Mouse (Mus musculus) spleen, postnatal 36 days (tissue): ENCODE measurements at regions not wholly inside any gene's neighbourhood (a gene's known extent, or its start where the extent isn't known, plus 50 kb on each side); places are given as distances from the start of the nearest gene placed in this dataset.

Experiments
- DNase-seq, 2 experiments: peaks; one replicate each; pipeline ENCODE4 v3.0.0; 2022; ENCODE audit warnings: low spot score in 2 of 2, mixed read lengths in 1 of 2

DNA sequence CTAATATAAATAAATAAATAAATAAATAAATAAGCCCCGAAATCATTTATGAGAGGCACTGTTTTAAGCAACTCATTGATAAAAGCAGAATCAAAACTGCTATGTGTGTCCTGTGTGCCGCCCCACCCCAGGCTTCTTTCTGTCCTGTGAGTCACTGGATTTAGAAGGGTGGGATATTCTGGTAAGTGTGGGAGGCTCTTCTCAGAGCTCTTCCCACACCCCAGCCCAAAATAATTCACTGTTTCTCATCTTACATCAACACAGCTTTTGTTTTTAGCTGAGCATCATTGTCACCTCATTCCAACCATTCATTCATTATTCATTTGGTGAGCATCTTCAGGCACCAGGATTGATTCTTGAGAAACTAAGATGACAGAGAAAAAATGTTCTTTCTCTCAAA is 118.4 kb downstream of the Barx2 start:
- DNase-seq: no peak

DNA sequence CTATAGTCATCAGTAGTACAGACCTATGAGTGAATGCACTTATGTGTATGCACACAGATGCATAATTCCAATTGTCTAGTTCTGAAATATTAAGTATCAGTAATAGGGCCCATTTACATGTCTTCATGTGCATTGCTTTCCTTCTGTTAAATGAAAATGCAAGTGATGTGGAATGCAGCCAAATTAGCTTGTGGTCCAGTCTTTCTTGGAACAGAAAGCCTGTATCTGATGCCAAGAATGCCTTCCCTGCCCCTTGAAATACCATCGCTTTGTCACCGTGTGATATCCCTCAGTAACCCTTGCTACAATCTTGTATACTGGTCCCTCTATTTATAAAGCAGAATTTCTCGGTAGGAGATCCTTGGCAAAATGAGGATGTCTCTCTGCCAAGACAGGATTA is 137.3 kb downstream of the Barx2 start:
- no peak for DNase-seq

DNA sequence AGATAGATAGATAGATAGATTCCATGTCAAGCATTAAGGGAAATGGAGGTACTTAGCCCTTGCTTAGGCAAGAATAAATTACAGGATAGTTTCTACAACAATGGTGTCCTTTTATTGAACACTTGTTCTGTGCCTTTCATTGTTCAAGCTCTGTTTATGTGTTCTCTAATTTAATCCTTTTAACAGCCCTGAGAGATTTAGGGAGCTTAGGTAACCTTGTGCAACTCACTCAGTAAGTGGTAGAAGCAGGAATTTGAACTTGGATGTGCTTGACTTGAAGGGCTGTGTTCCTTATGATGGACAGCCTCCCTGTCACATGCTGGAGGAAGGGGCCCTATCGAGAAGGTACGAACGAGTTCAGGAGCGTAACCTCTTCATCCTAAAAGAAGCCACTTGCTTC is 147.9 kb downstream of the Barx2 start:
- no peak for DNase-seq

- no peak for DNase-seq
Measured at GRCm38 (mm10) chr9:31757894-31758561, 155.2 kb downstream of the Barx2 start.

- no peak for DNase-seq
Measured at GRCm38 (mm10) chr9:31730443-31730842, 182.8 kb downstream of the Barx2 start.

DNA sequence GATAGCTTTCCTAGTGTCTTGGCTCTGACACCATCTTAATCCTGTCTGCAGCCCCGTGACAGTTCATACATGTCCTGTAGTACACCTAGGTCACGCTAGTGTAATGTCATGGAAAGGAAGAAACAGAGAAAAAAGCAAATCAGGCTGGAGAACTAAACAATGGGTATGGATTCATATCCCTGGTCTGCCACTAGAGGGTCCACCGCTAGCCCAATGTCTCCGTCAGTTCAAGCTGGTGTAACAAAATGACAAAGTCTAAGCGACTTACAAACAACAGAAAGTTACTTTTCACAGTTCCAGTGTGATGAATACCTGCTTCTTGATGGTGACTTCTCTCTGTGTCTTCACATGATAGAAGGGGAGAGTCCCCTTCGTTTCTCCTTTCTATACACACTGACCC is 194.0 kb downstream of the Barx2 start:
- DNase-seq: no peak

DNA sequence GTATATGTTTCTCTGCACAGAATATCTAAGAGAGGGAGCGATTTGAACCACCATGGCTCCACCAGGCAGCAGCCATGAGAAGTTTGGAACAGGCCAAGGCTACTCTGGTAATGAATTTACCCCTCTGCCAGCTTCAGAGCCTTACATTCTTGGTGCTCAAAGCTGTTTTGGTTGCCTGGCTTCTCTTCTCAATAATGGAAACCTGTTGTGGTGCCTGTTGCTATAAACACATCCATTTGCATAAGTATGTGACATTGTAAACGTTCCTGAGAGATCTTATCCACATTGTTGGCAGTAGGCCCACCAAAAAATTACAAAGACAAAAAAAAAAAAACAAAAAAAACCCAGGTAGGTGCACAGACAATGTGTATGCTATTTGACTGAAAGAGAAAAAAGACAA is 203.2 kb downstream of the Barx2 start:
- DNase-seq: no peak

DNA sequence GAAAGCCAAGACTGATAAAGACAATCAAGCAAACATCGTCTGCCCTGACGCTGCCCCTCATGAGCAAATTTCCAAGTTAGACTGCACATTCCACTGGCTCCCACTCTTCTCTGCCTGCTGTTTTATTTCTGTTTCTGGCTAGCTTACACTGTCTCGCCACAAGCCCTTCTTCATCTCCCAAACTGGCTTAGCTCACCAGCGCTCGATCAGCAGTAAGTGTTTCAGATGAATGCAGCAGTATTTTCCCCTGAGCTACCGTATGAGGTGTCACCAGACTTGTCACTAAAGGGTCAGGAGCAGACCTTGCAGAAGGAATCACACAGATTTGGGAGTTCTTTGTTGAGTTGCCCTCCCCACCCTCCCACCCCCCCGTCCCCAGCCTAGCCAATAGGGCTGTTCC is 206.6 kb downstream of the Barx2 start:
- no peak for DNase-seq

- no peak for DNase-seq
Measured at GRCm38 (mm10) chr9:31690921-31691475, 222.3 kb downstream of the Barx2 start.

DNA sequence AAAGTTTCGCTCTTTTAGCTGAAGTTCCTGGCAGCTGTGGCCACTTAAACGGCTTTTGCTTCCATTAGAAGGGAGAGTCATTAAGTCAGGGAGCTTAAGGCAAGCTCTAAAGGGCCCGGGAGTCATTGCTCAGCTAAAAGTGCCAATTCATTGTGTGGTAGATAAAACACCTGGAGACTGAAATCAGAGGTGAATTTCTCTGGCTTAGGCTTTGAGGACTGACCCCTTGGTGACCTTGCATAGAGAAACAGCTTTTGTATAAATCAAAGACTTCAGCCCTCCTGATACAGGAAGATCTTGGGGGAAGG is 224.1 kb upstream of the Tmem45b start:
- DNase-seq: no peak

- DNase-seq: no peak
Measured at GRCm38 (mm10) chr9:31687686-31688397, 223.6 kb upstream of the Tmem45b start.

DNA sequence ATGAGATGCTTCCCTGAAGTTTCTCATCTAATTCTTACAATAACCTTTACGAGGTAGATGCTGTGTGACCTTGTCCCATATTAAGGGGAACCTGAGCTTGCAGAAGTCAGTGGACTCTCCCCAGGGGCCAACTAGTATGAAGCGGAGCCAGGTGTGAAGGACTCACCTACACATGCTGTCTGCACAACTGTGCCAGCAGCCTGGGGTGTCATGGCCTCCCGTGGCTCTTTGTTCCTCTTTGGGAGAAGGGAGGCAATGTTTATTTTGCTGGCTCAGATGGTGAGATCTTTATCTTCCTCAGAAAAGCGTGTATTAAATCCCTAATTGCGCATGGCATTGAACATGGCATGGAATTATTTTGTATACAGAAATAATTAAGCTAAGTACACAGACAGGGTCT is 222.2 kb upstream of the Tmem45b start:
- no peak for DNase-seq

GRCm38 (mm10) chr9:31684812-31685188 is 220.5 kb upstream of the Tmem45b start:
- DNase-seq: no peak

- DNase-seq: no peak
Measured at GRCm38 (mm10) chr9:31684099-31684811, 220.0 kb upstream of the Tmem45b start.

DNA sequence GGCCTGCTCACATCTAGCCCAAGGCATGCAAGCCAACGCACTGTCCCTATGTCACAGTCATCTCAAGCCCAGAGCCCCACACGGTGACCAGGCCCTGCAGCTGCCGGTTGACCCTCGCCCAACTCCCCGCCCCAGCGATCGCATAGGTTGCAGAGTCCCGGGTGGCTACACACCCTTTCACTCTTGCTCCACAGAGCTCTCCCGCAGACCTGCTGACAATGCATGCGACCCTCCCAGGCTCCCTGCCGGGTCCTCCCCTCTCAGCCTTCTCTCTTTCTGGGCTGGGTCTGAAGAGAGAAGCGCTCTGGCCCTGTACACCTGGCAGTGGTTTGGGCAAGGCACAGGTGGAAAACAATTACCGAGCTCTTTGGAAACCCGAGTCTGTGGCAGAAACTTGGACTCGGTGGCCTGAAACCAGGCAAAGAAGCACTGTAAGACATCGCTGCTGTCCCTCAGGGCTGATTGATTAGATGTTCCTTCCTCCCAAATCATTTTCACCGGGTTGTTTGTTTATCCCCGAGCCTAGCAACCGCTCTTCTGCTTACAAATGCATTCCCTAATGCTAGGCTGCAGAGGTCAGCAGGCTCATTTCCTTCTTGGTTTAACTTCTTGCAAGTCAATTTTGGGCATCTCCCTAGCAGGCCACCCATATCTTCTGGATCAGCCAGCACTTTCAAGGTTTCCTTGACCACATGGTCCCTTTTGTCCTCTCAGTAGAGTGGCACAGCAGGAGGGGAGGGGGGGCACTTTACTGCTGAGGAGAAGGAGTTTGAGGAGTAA is 219.2 kb upstream of the Tmem45b start:
- DNase-seq: no peak

DNA sequence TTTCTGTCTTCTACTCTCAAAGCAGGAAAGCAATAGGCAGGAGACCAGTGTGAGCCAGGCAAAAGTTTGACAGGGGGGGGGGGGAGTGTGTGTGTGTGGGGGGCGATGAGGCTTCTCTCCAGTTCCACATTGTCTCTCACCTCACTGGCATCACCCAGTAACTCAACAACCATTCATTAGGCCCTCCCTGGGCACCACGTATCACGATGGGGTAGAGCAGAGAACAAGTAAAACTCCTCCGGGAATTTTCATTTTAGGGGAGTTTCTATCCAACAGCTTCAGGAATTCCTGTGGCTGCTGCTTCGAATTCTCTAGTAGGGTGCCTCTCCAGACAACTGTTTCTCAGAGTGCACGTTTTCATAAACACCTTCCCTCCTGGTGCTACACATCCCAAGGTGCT is 218.6 kb upstream of the Tmem45b start:
- DNase-seq: no peak

DNA sequence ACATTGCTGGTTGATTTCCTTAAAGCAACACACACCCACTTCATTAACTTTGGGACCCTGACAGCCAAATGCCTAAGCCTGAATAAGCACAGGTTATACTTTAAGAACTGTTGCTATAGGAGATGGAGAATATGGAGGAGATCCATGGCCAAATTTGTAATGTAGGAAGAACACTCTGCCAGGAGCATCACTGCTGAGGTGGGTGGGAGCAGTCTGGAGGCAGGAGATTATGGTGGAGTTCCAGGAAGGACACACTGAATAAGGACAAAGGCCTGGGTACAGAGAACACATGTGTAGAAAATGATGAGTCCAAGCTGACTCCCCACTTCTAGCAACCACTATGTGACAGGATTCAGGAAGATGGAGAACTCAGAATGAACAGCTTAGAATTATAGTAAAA is 212.9 kb upstream of the Tmem45b start:
- no peak for DNase-seq

- DNase-seq: no peak
Measured at GRCm38 (mm10) chr9:31659026-31659425, 194.8 kb upstream of the Tmem45b start.

GRCm38 (mm10) chr9:31657612-31658011 is 193.3 kb upstream of the Tmem45b start:
- no peak for DNase-seq

DNA sequence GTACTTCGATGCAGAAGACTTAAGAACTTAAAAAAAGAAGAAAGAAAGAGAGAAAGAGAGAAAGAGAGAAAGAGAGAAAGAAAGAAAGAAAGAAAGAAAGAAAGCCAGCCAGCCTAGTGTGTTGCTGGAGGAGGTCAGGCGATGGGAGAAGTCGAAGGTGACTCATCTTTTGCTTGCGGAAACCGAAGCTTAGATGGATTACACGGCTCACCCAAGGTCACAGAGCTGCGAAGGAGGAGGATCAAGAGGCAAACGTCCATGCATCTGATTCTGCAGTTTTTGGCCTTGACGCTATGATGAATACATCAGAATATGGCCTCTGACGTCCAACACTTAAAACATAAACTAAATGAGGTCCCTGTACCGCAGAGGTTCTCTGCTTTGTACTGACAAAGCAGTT is 192.4 kb upstream of the Tmem45b start:
- no peak for DNase-seq

DNA sequence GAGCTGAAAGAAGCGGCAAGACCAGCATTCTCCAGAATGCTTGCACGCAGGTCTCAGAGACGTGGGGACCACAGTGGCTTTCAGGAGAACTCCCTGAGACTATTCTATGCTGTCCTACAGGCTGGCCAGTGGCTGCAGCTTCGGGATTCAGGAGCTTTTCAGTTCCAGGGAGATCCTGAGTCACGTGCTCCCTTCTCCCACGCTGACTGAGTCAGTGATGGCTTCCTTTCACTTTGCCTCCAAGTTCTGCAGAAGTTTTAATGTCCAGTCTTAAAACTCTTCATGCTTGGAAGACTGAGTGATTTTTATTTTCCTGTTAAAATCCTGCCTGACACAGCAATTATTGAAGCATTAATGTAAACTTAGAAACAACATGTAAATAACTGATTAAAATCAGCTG is 190.5 kb upstream of the Tmem45b start:
- no peak for DNase-seq

DNA sequence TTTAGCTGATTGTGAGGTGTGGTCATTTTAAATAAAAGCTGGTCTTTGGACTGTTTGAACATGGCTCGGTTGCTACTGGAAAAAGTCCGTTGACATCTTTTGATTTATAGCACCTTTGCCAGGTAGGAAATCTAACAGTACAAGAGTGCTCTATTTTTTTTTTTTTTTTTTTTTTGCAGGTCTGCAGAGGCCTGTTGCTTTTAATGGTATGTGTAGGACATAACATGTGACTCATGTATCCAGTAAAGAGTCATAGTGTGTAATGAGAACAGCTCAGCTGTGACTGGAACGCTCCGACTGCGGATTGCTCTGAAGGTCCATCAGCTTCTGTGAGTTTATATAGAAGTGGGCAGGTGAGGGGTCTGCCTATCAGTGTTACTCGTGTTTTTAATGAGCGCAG is 190.0 kb upstream of the Tmem45b start:
- no peak for DNase-seq
